Mouse (Mus musculus) kidney, adult 2 months (tissue): ENCODE measurements around the gene Rfx3.

Source experiments
- CTCF ChIP-seq: fragments of 200-500 bp; conservative IDR thresholded peaks from 2 replicates; pipeline ENCODE4 v1.5.1; 2011; ENCODE audit warnings: low read depth, mild to moderate bottlenecking, control low read depth, low read length, moderate library complexity, mixed read lengths; ENCODE audit not compliant: insufficient read depth, insufficient read length
- POLR2A ChIP-seq: fragments of 200-500 bp; IDR thresholded peaks from one replicate; pipeline ENCODE4 v1.6.1; 2011; ENCODE audit warnings: low read depth, low read length, control low read depth

GRCm38 (mm10) chr19:28046806-28047205, 35.8 kb upstream of the Rfx3 start:
- TF ChIP-seq CTCF: no peak
- TF ChIP-seq POLR2A: no peak
